Mouse (Mus musculus) forebrain, embryonic 13.5 days (tissue): ENCODE measurements around the gene Rcc1l. TPM values are rescaled to one million over a fixed set of nuclear protein-coding genes. Genes with fewer than 3 reads are reported as not detected.

Source experiments
- ATAC-seq: fragments of 200-750 bp; cut with Nextera tagmentation; 2 replicates; pipeline ENCODE4 v1.8.0; 2017
- H3K27ac ChIP-seq: fragments of 300-500 bp; sonication (generic); 2 replicates; pipeline ENCODE4 v1.5.1; 2015; ENCODE audit warnings: inconsistent platforms, mild to moderate bottlenecking, moderate library complexity
- H3K27me3 ChIP-seq: fragments of 300-500 bp; sonication (generic); 2 replicates; pipeline ENCODE4 v1.6.1; 2015; ENCODE audit warnings: mild to moderate bottlenecking, inconsistent platforms
- H3K36me3 ChIP-seq: fragments of 300-500 bp; sonication (generic); 2 replicates; pipeline ENCODE4 v1.6.1; 2015; ENCODE audit warnings: mild to moderate bottlenecking, inconsistent platforms; ENCODE audit not compliant: poor library complexity, severe bottlenecking
- H3K4me1 ChIP-seq: fragments of 300-500 bp; sonication (generic); 2 replicates; pipeline ENCODE4 v1.6.1; 2015; ENCODE audit warnings: inconsistent platforms
- H3K4me2 ChIP-seq: fragments of 300-500 bp; sonication (generic); 2 replicates; pipeline ENCODE4 v1.6.1; 2015; ENCODE audit warnings: inconsistent platforms, mild to moderate bottlenecking, moderate library complexity
- H3K4me3 ChIP-seq: fragments of 300-500 bp; sonication (generic); 2 replicates; pipeline ENCODE4 v1.5.1; 2015; ENCODE audit warnings: mild to moderate bottlenecking, inconsistent platforms
- H3K9ac ChIP-seq: fragments of 300-500 bp; sonication (generic); 2 replicates; pipeline ENCODE4 v1.6.1; 2015; ENCODE audit warnings: mild to moderate bottlenecking, inconsistent platforms
- H3K9me3 ChIP-seq: fragments of 300-500 bp; sonication (generic); replicated peaks from 2 replicates; pipeline ENCODE4 v1.6.1; 2016; ENCODE audit warnings: inconsistent platforms
- WGBS: fragments of 180-500 bp; shearing (Covaris S2); methylation state at CpG from one replicate; pipeline ENCODE4 v1.1.7; 2015; 5-methylcytosine and 5-hydroxymethylcytosine counted together
- polyA plus RNA-seq: library from polyadenylated mRNA; unstranded; fragments of >200 nt; fragmentation: Nextera tagmentation; extraction: Ambion mirVana; gene quantifications from 2 replicates; pipeline ENCODE4 v1.2.1, GENCODE M21; 2015

Rcc1l gene
- polyA plus RNA-seq, 1 experiment from 2014 or later, result 23.3 TPM

- H3K4me3 ChIP-seq, result no peak overlapping the region
- H3K9me3 ChIP-seq, result no peaks in the 10 kb centered on the region
- peaks cover 56% of the 10 kb centered on the region for H3K36me3 ChIP-seq
- ATAC-seq, result no peak
- no peak overlapping the region for H3K9ac ChIP-seq
- 96% methylated on average over 7 of the region's 7 CpGs for WGBS
- H3K4me2 ChIP-seq, result no peak overlapping the region
- H3K27ac ChIP-seq, result no peak overlapping the region
- H3K4me1 ChIP-seq, result peaks cover 13% of the 10 kb centered on the region
- no peaks in the 10 kb centered on the region for H3K27me3 ChIP-seq
Measured at GRCm38 (mm10) chr5:134166642-134167041, 9.9 kb downstream of the Rcc1l start.

GRCm38 (mm10) chr5:134164688-134165087 lies 11.9 kb downstream of the Rcc1l start:
- Histone ChIP-seq H3K36me3 (peaks cover 56% of the 10 kb centered on the region), H3K4me3 (no peak overlapping the region), H3K27ac (peak overlapping the region; percentile 16; the same call in 1 of the 2 replicates), H3K9me3 (no peaks in the 10 kb centered on the region), H3K4me1 (peaks cover 13% of the 10 kb centered on the region), H3K9ac (no peak overlapping the region), H3K27me3 (no peaks in the 10 kb centered on the region), H3K4me2 (no peak overlapping the region)
- no peak for ATAC-seq
- 45% methylated on average over 5 of the region's 5 CpGs for WGBS

- H3K27ac ChIP-seq, result no peak overlapping the region
- H3K36me3 ChIP-seq, result peaks cover 80% of the 10 kb centered on the region
- H3K4me1 ChIP-seq, result no peaks in the 10 kb centered on the region
- H3K4me3 ChIP-seq, result no peak overlapping the region
- H3K27me3 ChIP-seq, result no peaks in the 10 kb centered on the region
- no peaks in the 10 kb centered on the region for H3K9me3 ChIP-seq
- ATAC-seq, result no peak
- no peak overlapping the region for H3K9ac ChIP-seq
- 90% methylated on average over 7 of the region's 7 CpGs for whole genome bisulfite sequencing
- no peak overlapping the region for H3K4me2 ChIP-seq
Measured at GRCm38 (mm10) chr5:134155916-134156466, 20.6 kb downstream of the Rcc1l start.

GRCm38 (mm10) chr5:134151895-134152294 lies 24.7 kb downstream of the Rcc1l start:
- Histone ChIP-seq H3K36me3 (peaks cover 80% of the 10 kb centered on the region), H3K9ac (no peak overlapping the region), H3K27ac (no peak overlapping the region), H3K4me3 (no peak overlapping the region), H3K4me1 (no peaks in the 10 kb centered on the region), H3K9me3 (no peaks in the 10 kb centered on the region), H3K4me2 (no peak overlapping the region), H3K27me3 (no peaks in the 10 kb centered on the region)
- no peak for ATAC-seq
- 89% methylated on average over 11 of the region's 11 CpGs for WGBS

- Histone ChIP-seq H3K9ac (no peak overlapping the region), H3K4me1 (no peaks in the 10 kb centered on the region), H3K4me3 (no peak overlapping the region), H3K9me3 (no peaks in the 10 kb centered on the region), H3K4me2 (no peak overlapping the region), H3K36me3 (peaks cover 74% of the 10 kb centered on the region), H3K27me3 (no peaks in the 10 kb centered on the region), H3K27ac (no peak overlapping the region)
- no peak for ATAC-seq
- WGBS, result 99% methylated on average over 4 of the region's 4 CpGs
Measured at GRCm38 (mm10) chr5:134148153-134148552, 28.4 kb downstream of the Rcc1l start.

- no peak overlapping the region for H3K4me3 ChIP-seq
- H3K4me1 ChIP-seq, result no peaks in the 10 kb centered on the region
- WGBS, result 89% methylated on average over 10 of the region's 10 CpGs
- no peak for ATAC-seq
- H3K27ac ChIP-seq, result no peak overlapping the region
- H3K27me3 ChIP-seq, result no peaks in the 10 kb centered on the region
- H3K4me2 ChIP-seq, result no peak overlapping the region
- 0 out of 2 replicates have a peak, but pooled peaks cover 3% of the 10 kb centered on the region for H3K9me3 ChIP-seq
- H3K36me3 ChIP-seq, result peaks cover 80% of the 10 kb centered on the region
- no peak overlapping the region for H3K9ac ChIP-seq
Measured at GRCm38 (mm10) chr5:134147194-134147753, 29.3 kb downstream of the Rcc1l start.

- 0 out of 2 replicates have a peak, but pooled peaks cover 5% of the 10 kb centered on the region for H3K9me3 ChIP-seq
- ATAC-seq, result no peak
- no peaks in the 10 kb centered on the region for H3K4me1 ChIP-seq
- peaks cover 77% of the 10 kb centered on the region for H3K36me3 ChIP-seq
- WGBS, result 96% methylated on average over 8 of the region's 8 CpGs
- H3K27me3 ChIP-seq, result no peaks in the 10 kb centered on the region
- H3K27ac ChIP-seq, result no peak overlapping the region
- no peak overlapping the region for H3K9ac ChIP-seq
- no peak overlapping the region for H3K4me2 ChIP-seq
- no peak overlapping the region for H3K4me3 ChIP-seq
Measured at GRCm38 (mm10) chr5:134144986-134145385, 31.6 kb downstream of the Rcc1l start.

- Histone ChIP-seq H3K9ac (no peak overlapping the region), H3K27me3 (no peaks in the 10 kb centered on the region), H3K4me3 (no peak overlapping the region), H3K4me2 (no peak overlapping the region), H3K4me1 (no peaks in the 10 kb centered on the region), H3K36me3 (peaks cover 75% of the 10 kb centered on the region), H3K27ac (no peak overlapping the region), H3K9me3 (0 out of 2 replicates have a peak, but pooled peaks cover 5% of the 10 kb centered on the region)
- WGBS, result 84% methylated on average over 11 of the region's 11 CpGs
- no peak for ATAC-seq
Measured at GRCm38 (mm10) chr5:134142381-134142780, 34.2 kb downstream of the Rcc1l start.

GRCm38 (mm10) chr5:134141236-134141635 lies 35.3 kb downstream of the Rcc1l start:
- no peaks in the 10 kb centered on the region for H3K4me1 ChIP-seq
- ATAC-seq, result no peak
- no peaks in the 10 kb centered on the region for H3K27me3 ChIP-seq
- peaks cover 86% of the 10 kb centered on the region for H3K36me3 ChIP-seq
- no peak overlapping the region for H3K27ac ChIP-seq
- H3K9me3 ChIP-seq, result 0 out of 2 replicates have a peak, but pooled peaks cover 5% of the 10 kb centered on the region
- H3K4me2 ChIP-seq, result no peak overlapping the region
- no peak overlapping the region for H3K9ac ChIP-seq
- no peak overlapping the region for H3K4me3 ChIP-seq
- 84% methylated on average over 7 of the region's 7 CpGs for WGBS

GRCm38 (mm10) chr5:134139429-134139828 lies 37.1 kb downstream of the Rcc1l start:
- H3K36me3 ChIP-seq, result peaks cover 91% of the 10 kb centered on the region
- no peak for ATAC-seq

GRCm38 (mm10) chr5:134137933-134138332 lies 38.6 kb downstream of the Rcc1l start:
- Histone ChIP-seq H3K27me3 (no peaks in the 10 kb centered on the region), H3K27ac (no peak overlapping the region), H3K9ac (no peak overlapping the region), H3K4me1 (no peaks in the 10 kb centered on the region), H3K9me3 (0 out of 2 replicates have a peak, but pooled peaks cover 5% of the 10 kb centered on the region), H3K4me2 (no peak overlapping the region), H3K4me3 (no peak overlapping the region), H3K36me3 (peaks cover 89% of the 10 kb centered on the region)
- no peak for ATAC-seq
- WGBS, result 93% methylated on average over 5 of the region's 5 CpGs

More at GRCm38 (mm10) chr5:134139429-134139828, 37.1 kb downstream of the Rcc1l start:
- no peak overlapping the region for H3K4me2 ChIP-seq
- no peaks in the 10 kb centered on the region for H3K4me1 ChIP-seq
- H3K27me3 ChIP-seq, result no peaks in the 10 kb centered on the region
- no peak overlapping the region for H3K9ac ChIP-seq
- H3K4me3 ChIP-seq, result no peak overlapping the region
- no peak overlapping the region for H3K27ac ChIP-seq
- 0 out of 2 replicates have a peak, but pooled peaks cover 5% of the 10 kb centered on the region for H3K9me3 ChIP-seq
- WGBS, result 97% methylated on average over 6 of the region's 6 CpGs

GRCm38 (mm10) chr5:134136022-134136421 lies 40.6 kb downstream of the Rcc1l start:
- Histone ChIP-seq H3K4me3 (no peak overlapping the region), H3K27me3 (no peaks in the 10 kb centered on the region), H3K27ac (no peak overlapping the region), H3K4me2 (no peak overlapping the region), H3K4me1 (peaks cover 8% of the 10 kb centered on the region), H3K9ac (no peak overlapping the region), H3K9me3 (no peaks in the 10 kb centered on the region), H3K36me3 (peaks cover 79% of the 10 kb centered on the region)
- ATAC-seq, result no peak
- 97% methylated on average over 12 of the region's 12 CpGs for WGBS
